Mouse (Mus musculus) cerebellum, postnatal 36 days (tissue): ENCODE data around the gene Krba1.
A peak's percentile ranks its signal among the peaks of the same experiment; 100 is the strongest.

Experiments
- DNase-seq, 2 experiments: peaks; one replicate each; pipeline ENCODE4 v3.0.0; 2021 to 2022; ENCODE audit warnings: mixed read lengths in 2 of 2

Gene Krba1

DNA sequence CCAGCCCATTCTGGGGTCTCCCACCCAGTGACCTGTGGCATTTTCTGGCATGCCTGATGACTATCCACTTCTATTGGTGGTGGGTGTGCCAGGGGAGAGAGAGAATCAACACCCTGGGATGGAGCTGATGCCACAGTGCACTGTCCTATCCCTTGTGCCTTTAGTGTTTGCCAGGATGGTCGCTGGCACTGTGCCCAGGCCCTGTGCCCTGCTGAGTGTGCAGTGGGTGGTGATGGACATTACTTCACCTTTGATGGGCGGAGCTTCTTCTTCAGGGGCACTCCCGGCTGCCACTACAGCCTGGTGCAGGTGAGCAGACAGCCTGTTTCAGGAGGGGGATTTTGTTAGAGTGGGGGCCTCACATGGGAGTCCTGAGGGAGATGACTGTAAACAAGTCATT, 57.4 kb downstream of the Krba1 start:
- peak in 1 of 2 experiments; percentile 32 for DNase-seq

DNA sequence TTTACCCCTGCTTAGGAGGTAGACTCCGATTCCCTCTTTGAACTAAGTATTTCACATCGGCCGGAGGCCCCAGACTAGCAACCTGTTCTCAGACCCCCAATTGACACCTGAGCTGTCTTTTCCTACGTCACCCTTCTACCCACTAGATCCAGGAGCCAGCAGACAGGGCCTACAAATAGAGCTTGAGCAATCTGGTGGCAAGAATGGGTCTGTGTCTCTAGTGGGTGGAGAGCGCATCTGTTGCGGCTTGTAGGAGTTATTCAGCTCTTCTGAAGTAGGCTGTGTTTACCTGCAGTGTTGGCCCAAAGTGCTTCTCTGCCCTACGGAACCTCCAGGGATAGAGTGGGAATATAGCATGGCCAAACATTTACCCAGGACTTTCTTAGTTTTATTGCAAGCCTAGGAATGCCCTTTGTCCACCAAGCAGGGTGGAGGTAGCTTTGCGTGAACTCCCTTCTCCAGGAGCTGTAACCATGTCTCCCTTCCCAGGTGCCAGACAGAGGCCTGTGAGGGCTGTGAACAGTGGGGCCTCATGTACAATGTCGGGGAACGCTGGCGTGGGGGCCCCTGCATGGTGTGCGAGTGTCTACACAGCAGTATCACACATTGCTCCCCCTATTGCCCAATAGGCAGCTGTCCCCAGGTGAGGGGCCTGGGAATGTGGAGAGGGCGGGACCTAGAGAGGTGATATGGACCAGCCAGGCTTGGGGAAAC, 69.7 kb downstream of the Krba1 start:
- no peak for DNase-seq

DNA sequence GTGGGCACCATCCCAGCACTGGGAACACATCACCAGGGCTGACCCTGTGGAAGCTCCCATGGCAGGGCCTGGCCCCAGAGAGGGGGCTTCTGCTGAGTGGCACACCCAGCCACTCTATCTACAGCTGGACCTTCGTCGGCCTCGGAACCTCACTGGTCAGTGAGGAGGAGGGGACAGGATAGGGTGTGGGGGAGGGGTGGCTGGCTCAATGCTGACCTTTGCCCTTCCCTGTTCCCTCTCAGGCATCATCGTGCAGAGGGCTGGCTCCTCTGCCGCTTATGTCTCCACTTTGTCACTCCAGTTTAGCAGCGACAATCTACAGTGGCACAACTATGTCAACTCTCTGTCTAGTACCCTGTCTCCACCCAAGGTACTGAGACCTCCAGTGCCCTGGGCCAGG, 71.3 kb downstream of the Krba1 start:
- DNase-seq: no peak

DNA sequence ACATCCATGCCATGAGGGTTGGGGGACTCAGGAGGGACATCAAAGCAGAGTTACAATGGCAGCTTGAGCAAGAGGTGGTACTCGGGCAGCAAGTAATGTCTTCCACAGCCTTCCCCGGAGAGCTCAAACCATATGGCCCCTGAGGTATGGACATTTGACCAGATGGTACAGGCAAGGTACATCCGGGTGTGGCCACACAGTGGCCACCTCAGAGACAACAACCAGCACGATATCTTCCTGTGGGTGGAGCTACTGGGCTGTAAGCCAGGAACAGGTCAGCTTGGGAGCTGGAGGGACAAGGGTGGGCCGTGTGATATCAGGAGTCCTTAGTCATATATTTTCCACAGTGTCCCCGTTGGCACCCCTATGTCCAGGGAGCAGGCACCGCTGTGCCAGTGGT, 72.1 kb downstream of the Krba1 start:
- peak; percentile 19 to 22 for DNase-seq
